Mouse (Mus musculus): ENCODE results near the gene Iqgap1. TPM values are rescaled to one million over a fixed set of nuclear protein-coding genes. Genes with fewer than 3 reads are reported as not detected.
A peak's percentile ranks its signal among the peaks of the same experiment; 100 is the strongest.
"Not testable (repeated sequence)": the region's sequence is repeated elsewhere in the genome, so short reads cannot be mapped to it uniquely, and the experiment has no call there.

Gene Iqgap1
- polyA plus RNA-seq, 1 experiment from 2014 or later: 23.7 TPM

DNA sequence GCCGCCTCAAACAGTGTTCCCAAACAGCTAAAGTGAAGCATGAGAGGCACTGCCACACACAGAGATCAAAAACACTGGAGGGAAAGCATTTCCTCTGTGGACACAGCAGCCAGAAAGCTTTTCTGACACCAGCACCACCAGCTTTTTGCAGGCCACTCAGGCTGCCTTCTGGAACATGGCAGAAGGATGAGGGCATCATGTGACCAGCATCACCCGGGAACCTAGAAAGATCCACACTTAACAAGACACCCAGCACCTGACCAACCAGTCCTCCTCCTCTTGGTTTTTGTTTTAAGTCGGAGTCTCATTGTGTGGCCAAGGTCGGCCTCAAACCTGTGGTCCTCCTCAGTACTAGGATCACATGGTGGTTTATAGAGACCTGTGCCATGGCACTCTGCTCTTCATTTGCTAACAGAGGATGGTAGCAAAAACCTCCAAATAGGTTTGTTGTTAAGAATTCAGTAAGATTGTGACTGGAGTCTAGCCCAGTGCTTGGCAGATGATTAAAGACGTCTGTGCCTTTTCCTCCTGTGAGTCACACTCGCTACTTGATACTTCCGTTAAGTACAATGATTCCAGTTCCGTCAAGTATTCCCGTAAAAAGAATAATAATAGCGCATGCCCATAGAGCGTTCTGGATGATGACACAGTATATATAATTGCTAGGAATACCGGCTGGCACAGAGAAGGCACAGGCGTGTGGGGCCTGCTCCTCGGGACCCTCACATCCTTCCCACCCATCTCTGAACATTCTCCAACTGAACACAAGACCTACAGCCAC lies 51.8 kb downstream of the Iqgap1 start:
- DNase-seq (ENCODE audit: low spot score): no peak
- Histone ChIP-seq H3K9me3 (replicated peaks) (no peaks in the 10 kb centered on the region), H3K27me3 (ENCODE audit: low read depth, poor library complexity, severe bottlenecking) (no peaks in the 10 kb centered on the region), H3K27ac (replicated peaks) (no peak overlapping the region), H3K4me3 (no peak overlapping the region), H3K4me1 (no peaks in the 10 kb centered on the region), H3K36me3 (no peaks in the 10 kb centered on the region)
- 89% methylated on average over 14 of the region's 14 CpGs for WGBS

DNA sequence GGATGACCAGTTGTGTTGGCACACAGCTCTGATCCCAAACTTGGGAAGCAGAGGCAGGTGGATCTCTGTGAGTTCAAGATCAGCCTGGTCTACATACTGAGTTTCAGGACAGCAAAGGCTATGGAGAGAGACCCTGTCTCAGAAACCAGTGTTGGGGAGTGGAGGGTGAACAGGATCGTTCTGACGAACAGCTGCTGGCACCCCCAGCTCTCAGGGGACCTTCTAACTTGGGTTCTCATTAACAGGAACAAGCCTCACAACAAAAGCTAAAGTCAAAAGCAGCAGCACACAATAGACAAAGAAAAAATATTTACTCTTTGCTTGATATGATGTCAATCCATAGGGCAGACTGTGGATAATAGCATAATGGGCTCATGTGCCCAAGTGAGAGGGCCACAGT lies 55.3 kb downstream of the Iqgap1 start:
- Histone ChIP-seq H3K4me3 (no peak overlapping the region), H3K27ac (replicated peaks) (no peak overlapping the region), H3K4me1 (no peaks in the 10 kb centered on the region), H3K9me3 (replicated peaks) (no peaks in the 10 kb centered on the region), H3K27me3 (ENCODE audit: low read depth, poor library complexity, severe bottlenecking) (no peaks in the 10 kb centered on the region), H3K36me3 (no peaks in the 10 kb centered on the region)
- 89% methylated on average over 2 of the region's 2 CpGs for WGBS
- no peak for DNase-seq (ENCODE audit: low spot score)

DNA sequence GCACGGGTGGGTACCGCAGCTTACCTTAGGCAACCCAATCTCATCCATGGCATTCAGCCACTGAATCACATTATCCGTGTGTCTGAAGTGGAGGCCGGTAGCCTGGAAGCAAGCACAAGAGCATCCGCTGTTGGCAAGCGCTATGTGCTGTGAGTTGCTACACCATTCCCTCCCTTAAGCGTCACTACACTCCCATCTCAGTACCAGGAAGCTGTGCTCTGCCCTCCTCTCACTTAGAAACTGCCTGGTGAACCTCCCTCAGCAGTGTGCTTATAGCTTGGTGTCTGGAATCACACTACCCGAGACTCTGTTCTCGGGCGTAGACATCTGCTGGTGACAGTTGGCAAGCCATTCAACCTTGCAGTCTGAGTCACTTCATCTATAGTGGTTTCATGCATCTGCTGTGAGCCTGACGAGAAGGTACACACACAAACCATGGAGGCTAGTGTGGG lies 58.9 kb downstream of the Iqgap1 start:
- Histone ChIP-seq H3K9me3 (replicated peaks) (no peaks in the 10 kb centered on the region), H3K27me3 (ENCODE audit: low read depth, poor library complexity, severe bottlenecking) (no peaks in the 10 kb centered on the region), H3K36me3 (no peaks in the 10 kb centered on the region), H3K27ac (replicated peaks) (no peak overlapping the region), H3K4me1 (peaks cover 11% of the 10 kb centered on the region), H3K4me3 (no peak overlapping the region)
- no peak for DNase-seq (ENCODE audit: low spot score)
- 91% methylated on average over 11 of the region's 11 CpGs for WGBS

DNA sequence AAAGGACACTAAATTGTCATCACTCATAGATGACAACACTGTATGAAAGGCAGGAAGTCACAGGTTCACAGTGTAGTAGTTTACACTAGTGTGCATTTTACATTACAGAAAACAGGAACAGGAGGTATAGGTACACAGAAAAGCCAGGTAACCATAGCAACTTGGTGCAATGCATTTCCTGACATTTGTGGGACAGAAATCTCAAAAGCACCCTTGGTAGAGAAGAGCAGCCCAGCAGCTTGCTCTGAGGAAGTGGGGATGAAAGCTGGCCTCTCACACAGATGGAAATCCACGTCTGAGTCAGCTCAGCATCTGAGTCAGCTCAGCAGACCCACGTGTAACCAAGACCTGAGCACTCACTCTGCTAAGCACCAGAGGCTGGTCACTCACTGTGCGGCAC lies 59.7 kb downstream of the Iqgap1 start:
- 79% methylated on average over 3 of the region's 3 CpGs for WGBS

DNA sequence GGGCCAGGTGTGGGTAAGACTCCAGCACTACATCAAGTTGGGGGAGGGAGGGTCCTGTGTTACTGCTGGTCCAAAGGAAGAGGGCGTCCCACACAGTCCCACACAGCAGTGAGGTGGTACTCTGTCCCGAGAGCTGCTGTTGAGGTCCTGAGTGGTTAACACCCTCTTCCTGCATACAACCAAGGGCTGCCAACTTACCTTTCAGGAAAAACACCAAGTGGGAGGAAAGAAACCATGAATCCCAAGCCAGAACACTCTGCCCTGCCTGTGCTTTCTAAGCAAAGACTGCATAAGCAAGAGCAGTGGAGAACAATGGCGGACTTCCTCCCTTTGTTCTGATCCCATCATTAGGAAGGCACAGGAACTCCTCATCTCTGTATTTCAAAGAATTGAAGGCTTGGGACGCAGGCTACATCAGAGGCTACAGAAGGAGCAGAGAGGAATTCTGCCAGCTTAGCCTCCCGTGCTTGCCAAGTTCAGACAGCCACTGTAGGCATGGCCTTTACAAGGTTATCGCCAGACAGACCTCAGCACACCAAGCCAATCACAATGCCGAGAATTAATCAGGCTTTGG lies 61.8 kb downstream of the Iqgap1 start:
- DNase-seq (ENCODE audit: low spot score): no peak
- Histone ChIP-seq H3K4me1 (peaks cover 11% of the 10 kb centered on the region), H3K9me3 (replicated peaks) (no peaks in the 10 kb centered on the region), H3K27me3 (ENCODE audit: low read depth, poor library complexity, severe bottlenecking) (no peaks in the 10 kb centered on the region), H3K4me3 (no peak overlapping the region), H3K36me3 (no peaks in the 10 kb centered on the region), H3K27ac (replicated peaks) (peak overlapping the region; percentile 65)
- WGBS: 72% methylated on average over 7 of the region's 7 CpGs

More for the DNA sequence above, 59.7 kb downstream of the Iqgap1 start:
- Histone ChIP-seq H3K36me3 (no peaks in the 10 kb centered on the region), H3K4me3 (no peak overlapping the region), H3K27me3 (ENCODE audit: low read depth, poor library complexity, severe bottlenecking) (no peaks in the 10 kb centered on the region), H3K4me1 (peaks cover 11% of the 10 kb centered on the region), H3K27ac (replicated peaks) (no peak overlapping the region), H3K9me3 (replicated peaks) (no peaks in the 10 kb centered on the region)
- no peak for DNase-seq (ENCODE audit: low spot score)

DNA sequence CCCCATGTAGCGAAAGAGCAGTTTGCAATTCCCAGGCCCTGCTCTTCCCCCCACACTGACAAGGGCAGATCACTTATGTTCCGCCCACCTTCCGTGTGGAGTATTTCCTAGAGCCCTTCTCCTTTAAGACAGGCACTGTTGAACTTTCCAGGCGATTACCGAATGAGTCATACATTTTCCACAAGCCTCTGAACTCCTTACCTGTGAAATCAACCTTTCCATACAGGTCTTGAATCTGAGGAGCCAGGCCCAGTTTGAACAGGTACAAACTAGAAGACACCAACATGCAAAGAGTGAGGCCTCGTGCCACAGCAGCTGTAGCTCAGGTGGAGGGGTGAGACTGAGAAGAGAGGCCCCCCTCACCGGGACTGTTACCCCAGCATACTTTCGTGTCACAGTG lies 63.5 kb downstream of the Iqgap1 start:
- DNase-seq (ENCODE audit: low spot score): no peak
- 90% methylated on average over 8 of the region's 8 CpGs for WGBS
- Histone ChIP-seq H3K27ac (replicated peaks) (no peak overlapping the region), H3K4me1 (peaks cover 11% of the 10 kb centered on the region), H3K27me3 (ENCODE audit: low read depth, poor library complexity, severe bottlenecking) (no peaks in the 10 kb centered on the region), H3K4me3 (no peak overlapping the region), H3K9me3 (replicated peaks) (no peaks in the 10 kb centered on the region), H3K36me3 (peaks cover 8% of the 10 kb centered on the region; the same call in 1 of the 2 replicates)

DNA sequence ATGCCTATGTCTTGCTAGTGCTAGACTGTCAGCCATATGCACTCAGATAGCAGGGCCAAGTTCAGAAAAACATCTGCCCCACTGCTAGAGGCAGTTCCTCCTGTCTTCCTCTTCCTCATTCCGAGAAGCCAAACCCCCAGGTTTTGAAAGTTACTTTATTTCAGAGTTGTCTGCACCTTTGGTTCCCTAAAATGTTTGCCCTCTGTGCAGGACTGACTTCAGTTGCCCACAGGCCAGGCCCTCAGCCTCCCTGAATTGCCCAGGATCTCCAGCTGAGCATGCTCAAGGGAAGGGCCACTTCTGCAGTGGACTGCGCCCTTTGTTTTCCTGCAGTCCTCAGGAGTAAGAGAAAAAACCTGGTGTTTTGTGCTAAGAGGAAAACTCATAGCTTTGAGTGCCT lies 71.7 kb downstream of the Iqgap1 start:
- no peak overlapping the region for H3K27ac ChIP-seq (replicated peaks)
- H3K9me3 ChIP-seq (replicated peaks): no peaks in the 10 kb centered on the region
- peaks cover 47% of the 10 kb centered on the region for H3K36me3 ChIP-seq
- H3K27me3 ChIP-seq (ENCODE audit: low read depth, poor library complexity, severe bottlenecking): no peaks in the 10 kb centered on the region
- no peak for DNase-seq (ENCODE audit: low spot score)
- peaks cover 9% of the 10 kb centered on the region for H3K4me1 ChIP-seq
- 80% methylated on average over 2 of the region's 2 CpGs for WGBS
- no peak overlapping the region for H3K4me3 ChIP-seq

DNA sequence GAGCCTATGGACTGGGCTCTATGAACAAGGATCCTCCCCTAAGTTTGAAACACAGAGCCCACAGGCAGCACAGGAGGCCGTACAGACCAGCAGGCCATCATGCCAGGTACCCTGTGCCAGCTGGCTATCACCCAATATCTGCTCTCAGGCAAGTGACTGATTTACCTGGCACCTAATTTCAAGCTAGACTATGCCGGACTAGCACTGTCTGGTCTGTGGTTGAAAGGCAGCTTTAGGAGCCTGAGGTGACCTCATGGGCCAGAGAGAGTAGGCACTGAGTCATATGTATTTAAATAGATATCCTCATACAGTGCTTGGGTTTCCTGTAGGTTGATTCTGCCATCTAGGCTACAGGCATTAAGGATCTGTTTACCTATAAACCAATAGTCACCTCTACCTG lies 72.2 kb downstream of the Iqgap1 start:
- Histone ChIP-seq H3K9me3 (replicated peaks) (no peaks in the 10 kb centered on the region), H3K27ac (replicated peaks) (no peak overlapping the region), H3K4me1 (peaks cover 9% of the 10 kb centered on the region), H3K27me3 (ENCODE audit: low read depth, poor library complexity, severe bottlenecking) (no peaks in the 10 kb centered on the region), H3K4me3 (no peak overlapping the region), H3K36me3 (peaks cover 47% of the 10 kb centered on the region)
- 88% methylated on average over 2 of the region's 2 CpGs for WGBS
- DNase-seq (ENCODE audit: low spot score): no peak

DNA sequence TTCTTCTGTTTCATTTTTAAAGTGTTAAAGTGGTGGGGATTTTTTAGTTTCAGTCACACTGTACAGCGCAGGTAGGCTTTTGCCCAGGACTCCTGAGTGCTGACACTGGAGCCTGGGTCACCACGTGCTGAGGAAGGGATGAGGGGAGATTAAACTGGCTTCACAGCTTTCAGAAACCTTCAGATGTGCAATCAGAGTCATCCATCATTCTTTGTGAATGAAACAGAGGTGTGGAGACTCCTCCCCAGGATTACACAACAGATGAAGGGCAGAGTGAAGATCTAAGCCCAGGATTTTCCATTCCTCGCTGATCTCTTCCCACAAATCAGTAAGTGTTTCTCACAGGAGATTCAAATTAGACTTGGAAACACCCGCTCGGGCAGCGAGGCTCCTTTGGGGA lies 76.2 kb downstream of the Iqgap1 start:
- Histone ChIP-seq H3K9me3 (replicated peaks) (no peaks in the 10 kb centered on the region), H3K27me3 (ENCODE audit: low read depth, poor library complexity, severe bottlenecking) (no peaks in the 10 kb centered on the region), H3K4me3 (no peak overlapping the region), H3K36me3 (peaks cover 39% of the 10 kb centered on the region), H3K4me1 (peaks cover 38% of the 10 kb centered on the region), H3K27ac (replicated peaks) (no peak overlapping the region)
- 61% methylated on average over 6 of the region's 6 CpGs for WGBS
- no peak for DNase-seq (ENCODE audit: low spot score)

DNA sequence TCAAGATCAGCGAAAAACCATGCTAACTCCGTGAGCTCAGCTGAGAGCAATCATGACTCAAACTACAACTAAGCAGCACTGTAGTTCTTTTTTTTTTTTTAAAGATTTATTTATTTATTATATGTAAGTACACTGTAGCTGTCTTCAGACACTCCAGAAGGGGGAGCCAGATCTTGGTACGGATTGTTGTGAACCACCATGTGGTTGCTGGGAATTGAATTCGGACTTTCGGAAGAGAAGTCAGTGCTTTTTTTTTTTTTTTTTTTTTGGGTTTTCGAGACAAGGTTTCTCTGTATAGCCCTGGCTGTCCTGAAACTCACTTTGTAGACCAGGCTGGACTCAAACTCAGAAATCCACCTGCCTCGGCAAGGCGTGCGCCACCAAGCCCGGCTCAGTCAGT lies 76.7 kb downstream of the Iqgap1 start:
- H3K27me3 ChIP-seq (ENCODE audit: low read depth, poor library complexity, severe bottlenecking); H3K9me3 ChIP-seq (replicated peaks); H3K4me3 ChIP-seq; DNase-seq (ENCODE audit: low spot score); H3K27ac ChIP-seq (replicated peaks): not testable (repeated sequence)
- H3K4me1 ChIP-seq: peaks cover 44% of the 10 kb centered on the region
- H3K36me3 ChIP-seq: peaks cover 39% of the 10 kb centered on the region
- 97% methylated on average over 9 of the region's 10 CpGs for WGBS

DNA sequence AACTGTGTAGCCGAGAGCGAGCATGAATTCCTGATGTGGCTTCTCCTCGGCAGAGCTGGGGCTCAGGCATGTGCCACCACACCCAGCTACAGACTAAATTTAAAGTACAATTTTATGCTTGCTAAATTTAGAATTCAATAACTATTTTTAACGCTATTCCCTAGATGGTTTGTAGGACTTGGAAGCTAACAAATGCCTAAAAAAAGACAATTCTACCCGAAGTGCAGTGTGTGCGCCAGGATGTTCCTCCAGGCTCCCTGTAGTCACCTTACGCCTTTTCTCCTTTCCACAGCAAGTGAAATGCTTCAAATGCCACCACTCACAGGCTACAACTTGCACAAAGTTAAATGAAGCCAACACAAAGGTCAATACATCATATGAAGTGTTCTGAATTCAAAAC lies 78.4 kb downstream of the Iqgap1 start:
- 70% methylated on average over 7 of the region's 7 CpGs for WGBS
- H3K4me3 ChIP-seq: no peak overlapping the region
- peaks cover 52% of the 10 kb centered on the region for H3K36me3 ChIP-seq
- H3K9me3 ChIP-seq (replicated peaks): no peaks in the 10 kb centered on the region
- DNase-seq (ENCODE audit: low spot score): no peak
- H3K27ac ChIP-seq (replicated peaks): peak overlapping the region; percentile 83
- peaks cover 49% of the 10 kb centered on the region for H3K4me1 ChIP-seq
- no peaks in the 10 kb centered on the region for H3K27me3 ChIP-seq (ENCODE audit: low read depth, poor library complexity, severe bottlenecking)

DNA sequence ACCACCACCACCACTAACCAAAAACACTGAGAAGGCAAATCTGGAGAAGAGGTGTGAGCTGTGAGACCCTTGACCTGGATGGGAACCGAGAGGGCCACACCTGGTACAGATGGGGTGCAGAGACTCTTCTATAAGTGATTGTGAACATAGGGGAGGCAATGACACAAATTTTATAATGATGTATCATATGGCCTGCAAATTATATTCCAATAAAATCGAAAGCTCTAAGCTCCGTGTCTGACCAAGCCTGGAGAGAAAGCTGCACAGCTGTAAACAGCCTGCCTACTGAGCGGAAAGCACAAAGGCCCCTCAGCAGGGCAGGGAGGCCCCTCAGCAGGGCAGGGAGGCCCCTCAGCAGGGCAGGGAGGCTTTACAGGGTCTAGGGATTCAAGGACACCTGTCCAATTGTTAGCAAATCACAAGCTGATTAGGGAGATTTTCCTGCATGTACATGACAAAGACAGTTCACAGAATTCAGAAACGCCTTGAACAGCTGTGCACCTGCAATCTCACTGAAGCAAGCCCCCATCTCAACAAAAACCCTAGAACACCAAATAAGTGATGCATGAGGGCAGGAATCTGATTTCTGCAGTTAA lies 79.5 kb downstream of the Iqgap1 start:
- peaks cover 49% of the 10 kb centered on the region for H3K4me1 ChIP-seq
- no peaks in the 10 kb centered on the region for H3K27me3 ChIP-seq (ENCODE audit: low read depth, poor library complexity, severe bottlenecking)
- DNase-seq (ENCODE audit: low spot score): peak; percentile 44
- peak overlapping the region; percentile 23 for H3K4me3 ChIP-seq
- WGBS: 12% methylated on average over 5 of the region's 5 CpGs
- peak overlapping the region; percentile 83 for H3K27ac ChIP-seq (replicated peaks)
- H3K36me3 ChIP-seq: peaks cover 52% of the 10 kb centered on the region
- H3K9me3 ChIP-seq (replicated peaks): no peaks in the 10 kb centered on the region

DNA sequence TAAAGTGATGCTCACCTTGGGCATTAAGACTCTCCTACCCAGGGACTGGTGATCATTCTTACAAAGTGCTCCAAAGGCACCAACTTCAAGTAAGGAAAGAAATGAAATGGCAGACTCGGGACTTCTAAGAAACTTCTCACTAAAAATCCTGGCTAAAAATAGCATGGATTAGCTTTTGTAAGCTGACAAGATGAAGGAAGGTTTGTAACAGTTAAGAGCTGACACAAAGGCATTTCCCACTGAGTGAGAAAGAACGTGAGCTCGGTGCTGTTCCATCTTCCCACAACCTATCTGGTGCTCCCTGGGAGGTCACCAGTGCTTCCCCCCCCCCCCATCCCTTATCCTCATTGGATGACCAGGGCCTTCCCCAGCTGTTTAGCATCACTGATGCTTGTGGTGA lies 80.0 kb downstream of the Iqgap1 start:
- H3K4me3 ChIP-seq: peak overlapping the region; percentile 23; the same call in 1 of the 2 replicates
- no peak for DNase-seq (ENCODE audit: low spot score)
- WGBS: 10% methylated on average over 3 of the region's 3 CpGs
- no peaks in the 10 kb centered on the region for H3K9me3 ChIP-seq (replicated peaks)
- peak overlapping the region; percentile 83 for H3K27ac ChIP-seq (replicated peaks)
- H3K4me1 ChIP-seq: peaks cover 49% of the 10 kb centered on the region
- no peaks in the 10 kb centered on the region for H3K27me3 ChIP-seq (ENCODE audit: low read depth, poor library complexity, severe bottlenecking)
- peaks cover 47% of the 10 kb centered on the region for H3K36me3 ChIP-seq

Data from midbrain, embryonic 10.5 days (tissue).